28 mouse cellular contexts compared by ENCODE assay signal in the genomic region with DNA sequence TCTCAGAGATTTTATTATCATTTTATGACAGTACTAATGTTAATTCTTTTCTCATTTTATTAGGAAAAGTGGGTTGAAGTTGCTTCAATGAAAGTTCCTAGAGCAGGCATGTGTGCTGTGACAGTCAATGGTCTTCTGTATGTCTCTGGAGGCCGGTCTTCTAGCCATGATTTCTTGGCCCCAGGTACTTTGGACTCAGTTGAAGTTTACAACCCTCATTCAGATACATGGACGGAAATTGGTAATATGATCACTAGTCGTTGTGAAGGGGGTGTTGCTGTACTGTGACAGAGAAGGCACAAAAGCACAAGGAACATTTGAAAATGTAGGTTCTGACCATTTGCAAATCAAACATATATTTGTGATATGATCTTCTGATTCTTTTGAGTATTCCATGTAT.
"Had no signal": no experiment of that assay in that cellular context is flagged by ENCODE, and none has a peak within 500 bp of the region (broad histone marks: within the 10 kb centered on the region; RNA-seq: fewer than 3 reads in every experiment).

No protein-coding gene starts in this region.

- DNase-seq: cerebellum, adult 18-20 months; cerebellum, adult 2 months; cerebellum, adult 8-10 months; cerebellum, adult 9-10 months; cerebellum, adult 9-11 months; cerebellum, postnatal 10 days; cerebellum, postnatal 14 days; cerebellum, postnatal 25 days; embryo, embryonic 11 days; forebrain, postnatal 0 days; gastrocnemius, adult 2 months; gastrocnemius, postnatal 10 days; gastrocnemius, postnatal 14 days; gastrocnemius, postnatal 25 days; gastrocnemius, postnatal 36 days; heart, adult 18-20 months; heart, adult 2 months had no signal

- H3K27me3 ChIP-seq: embryonic facial prominence, embryonic 12.5 days; embryonic facial prominence, embryonic 13.5 days; embryonic facial prominence, embryonic 15.5 days; forebrain, embryonic 12.5 days; forebrain, embryonic 13.5 days; forebrain, embryonic 15.5 days had no signal

- H3K4me3 ChIP-seq: embryonic facial prominence, embryonic 10.5 days; embryonic facial prominence, embryonic 12.5 days; embryonic facial prominence, embryonic 13.5 days; embryonic facial prominence, embryonic 15.5 days; erythroblast, embryonic 14.5 days; forebrain, embryonic 10.5 days; forebrain, embryonic 12.5 days; forebrain, embryonic 13.5 days; forebrain, embryonic 15.5 days; gastrocnemius, adult 2 months; heart, adult 2 months had no signal

- ATAC-seq: forebrain, embryonic 13.5 days; forebrain, embryonic 14.5 days; forebrain, embryonic 15.5 days; forebrain, embryonic 16.5 days; forebrain, postnatal 0 days had no signal

- H3K9ac ChIP-seq: embryonic facial prominence, embryonic 12.5 days; embryonic facial prominence, embryonic 13.5 days; embryonic facial prominence, embryonic 15.5 days; forebrain, embryonic 12.5 days; forebrain, embryonic 13.5 days; forebrain, embryonic 15.5 days; forebrain, postnatal 0 days had no signal

- H3K4me1 ChIP-seq: embryonic facial prominence, embryonic 10.5 days; embryonic facial prominence, embryonic 12.5 days; embryonic facial prominence, embryonic 13.5 days; embryonic facial prominence, embryonic 15.5 days; forebrain, embryonic 10.5 days; forebrain, embryonic 12.5 days; forebrain, embryonic 13.5 days; forebrain, embryonic 15.5 days had no signal

- H3K9me3 ChIP-seq: embryonic facial prominence, embryonic 10.5 days; embryonic facial prominence, embryonic 12.5 days; embryonic facial prominence, embryonic 13.5 days; embryonic facial prominence, embryonic 15.5 days; forebrain, embryonic 10.5 days; forebrain, embryonic 12.5 days; forebrain, embryonic 13.5 days; forebrain, embryonic 15.5 days had no signal

- H3K4me2 ChIP-seq: embryonic facial prominence, embryonic 12.5 days; embryonic facial prominence, embryonic 13.5 days; embryonic facial prominence, embryonic 15.5 days; forebrain, embryonic 12.5 days; forebrain, embryonic 13.5 days; forebrain, embryonic 15.5 days had no signal

- H3K27ac ChIP-seq: embryonic facial prominence, embryonic 10.5 days; embryonic facial prominence, embryonic 12.5 days; embryonic facial prominence, embryonic 13.5 days; embryonic facial prominence, embryonic 15.5 days; forebrain, embryonic 10.5 days; forebrain, embryonic 12.5 days; forebrain, embryonic 13.5 days; forebrain, embryonic 15.5 days; gastrocnemius, adult 2 months; heart, adult 2 months had no signal
